28 mouse cellular contexts compared by ENCODE assay signal in genomic region chr12:103238924-103239460, GRCm38 (mm10). TPM values are rescaled to one million over a fixed set of nuclear protein-coding genes. Genes with fewer than 3 reads are reported as not detected.
A peak's percentile ranks its signal among the peaks of the same experiment; 100 is the strongest.
DNase-seq lines count a peak whose midpoint lies in the region; ATAC-seq and TF ChIP-seq lines count a peak whose summit lies in the region.
"Had no signal": no experiment of that assay in that cellular context is flagged by ENCODE, and none has a peak within 500 bp of the region (broad histone marks: within the 10 kb centered on the region; RNA-seq: fewer than 3 reads in every experiment).

No protein-coding gene starts in this region.

- no peak overlapping the region for H3K9ac ChIP-seq in lung, embryonic 14.5 days
- H3K9ac ChIP-seq: embryonic facial prominence, embryonic 13.5 days; liver, embryonic 15.5 days had no signal

- no peak for ATAC-seq in lung, embryonic 14.5 days (ENCODE audit: insufficient read depth)
- ATAC-seq in erythroid progenitor cell, adult 5-6 weeks (replicated peaks; ENCODE audit: low FRiP score, poor library complexity, severe bottlenecking), result no peak
- ATAC-seq: forebrain, embryonic 14.5 days; hindbrain, embryonic 16.5 days; intestine, embryonic 16.5 days had no signal

- 31% methylated on average over 7 of the region's 7 CpGs for WGBS in lung, embryonic 14.5 days

- H3K36me3 ChIP-seq in lung, embryonic 14.5 days (ENCODE audit: insufficient read depth), result no peaks in the 10 kb centered on the region
- H3K36me3 ChIP-seq: embryonic facial prominence, embryonic 13.5 days; limb, embryonic 10.5 days; liver, embryonic 15.5 days had no signal

- H3K4me2 ChIP-seq in lung, embryonic 14.5 days, result no peak overlapping the region
- H3K4me2 ChIP-seq: embryonic facial prominence, embryonic 13.5 days; liver, embryonic 15.5 days had no signal

- no peaks in the 10 kb centered on the region for H3K9me3 ChIP-seq in lung, embryonic 14.5 days (ENCODE audit: low read depth, low read length)
- H3K9me3 ChIP-seq: embryonic facial prominence, embryonic 13.5 days; limb, embryonic 10.5 days; liver, embryonic 15.5 days had no signal

- peaks cover 20% of the 10 kb centered on the region for H3K27me3 ChIP-seq in lung, embryonic 14.5 days (ENCODE audit: insufficient read depth, low read length)

- peak; percentile 25 for DNase-seq in adrenal gland, postnatal 14 days
- DNase-seq in adrenal gland, adult 18-20 months (ENCODE audit: low spot score in 2 of 2), result no peak
- peak; percentile 71 for DNase-seq in gastrocnemius, adult 2 months
- no peak for DNase-seq in gastrocnemius, postnatal 4 days (ENCODE audit: low spot score in 2 of 2)
- DNase-seq in lung, embryonic 14.5 days, result peak; percentile 11
- no peak for DNase-seq in lung, postnatal 10 days
- DNase-seq: adrenal gland, adult 2 months; cerebellum, adult 11 months; cerebellum, postnatal 36 days; embryo, embryonic 11 days; kidney, postnatal 4 days; liver; thymus, adult 2 months; thymus, postnatal 4 days had no signal

- no peak for TF ChIP-seq CTCF in gastrocnemius, adult 2 months (IDR thresholded peaks at IDR 0.05)
- TF ChIP-seq CTCF in lung, embryonic 14.5 days (IDR thresholded peaks at IDR 0.05; ENCODE audit: low read depth), result no peak

- intact Hi-C loops in gastrocnemius, adult 2 months (cut with DNase I), result loop anchor here (2.0 kb wide), 1 partner anchor 14 kb away; no protein-coding TSS in a partner anchor

- H3K4me3 ChIP-seq in gastrocnemius, adult 2 months, result no peak overlapping the region; the same call in 1 of the 2 replicates
- H3K4me3 ChIP-seq in lung, embryonic 14.5 days (ENCODE audit: low read depth, low read length), result no peak overlapping the region
- H3K4me3 ChIP-seq: embryonic facial prominence, embryonic 13.5 days; erythroblast, embryonic 14.5 days; left cerebral cortex, adult 2 months; limb, embryonic 10.5 days; liver, embryonic 15.5 days had no signal

- H3K4me1 ChIP-seq in lung, embryonic 14.5 days (ENCODE audit: insufficient read depth), result no peaks in the 10 kb centered on the region
- H3K4me1 ChIP-seq: liver, embryonic 15.5 days had no signal

- H3K27ac ChIP-seq in gastrocnemius, adult 2 months, result peak overlapping the region; percentile 84
- no peak overlapping the region for H3K27ac ChIP-seq in lung, embryonic 14.5 days (ENCODE audit: low read depth)
- H3K27ac ChIP-seq: embryonic facial prominence, embryonic 13.5 days; left cerebral cortex, adult 2 months; limb, embryonic 10.5 days; liver, embryonic 15.5 days; macrophage; stomach, postnatal 0 days had no signal

RNA-seq across cellular contexts. Expression of gene Prima1, which starts 3.0 kb away (rescaled TPM):
- total RNA-seq in adrenal gland, postnatal 14 days (2021), result 2.1 and 2.3 TPM in 2 replicates
- total RNA-seq in adrenal gland, adult 18-20 months (2021), result 1 to 10 TPM in 1 of 2 experiments, under 1 TPM in 1; 0.80 to 1.2 TPM
- total RNA-seq in gastrocnemius, adult 2 months (2021), result 10 to 100 TPM; 20.8 to 28.6 TPM
- total RNA-seq in gastrocnemius, postnatal 4 days (2021), result 1 to 10 TPM; 1.8 to 2.3 TPM
- 0.28 TPM in 1 of 2 replicates, not detected in the other for polyA plus RNA-seq in lung, embryonic 14.5 days (2014; fragmentation: Nextera tagmentation; extraction: Ambion mirVana)
- not detected in 2 replicates for total RNA-seq in erythroid progenitor cell, adult 5-6 weeks (2015; ENCODE audit: low replicate concordance)
- total RNA-seq in erythroid progenitor cell, adult 5-6 weeks (2017; ENCODE audit: low replicate concordance), result not detected in 2 replicates
- total RNA-seq: hematopoietic stem cell, adult 5-6 weeks; monocyte, adult 5-6 weeks; neutrophil, adult 5-6 weeks had no signal
- polyA plus RNA-seq: erythroblast, embryonic 14.5 days; limb, embryonic 10.5 days; liver, embryonic 15.5 days; macrophage; thymus, adult 2 months had no signal

Comparison
In these comparisons a context has a peak if more than half of its experiments do, and no peak if none do; other contexts are left out.
1. DNase-seq: peak in adrenal gland, postnatal 14 days (single experiment), gastrocnemius, adult 2 months (single experiment) and lung, embryonic 14.5 days (single experiment); none in adrenal gland, adult 18-20 months (0 of 2), gastrocnemius, postnatal 4 days (0 of 2) and lung, postnatal 10 days (single experiment).